Mouse (Mus musculus) kidney, embryonic 15.5 days (tissue): ENCODE measurements around the gene Gm2974. TPM values are rescaled to one million over a fixed set of nuclear protein-coding genes. Genes with fewer than 3 reads are reported as not detected.
"Not testable (repeated sequence)": the region's sequence is repeated elsewhere in the genome, so short reads cannot be mapped to it uniquely, and the experiment has no call there.

Experiments used
- ATAC-seq: fragments of 200-750 bp; cut with Nextera tagmentation; replicated peaks from 2 replicates; pipeline ENCODE4 v1.8.0; 2017; ENCODE audit warnings: moderate TSS enrichment; ENCODE audit not compliant: low FRiP score
- H3K27ac ChIP-seq: fragments of 300-500 bp; sonication (generic); 2 replicates; pipeline ENCODE4 v1.5.1; 2015; ENCODE audit warnings: mild to moderate bottlenecking, inconsistent platforms
- H3K27me3 ChIP-seq: fragments of 300-500 bp; sonication (generic); 2 replicates; pipeline ENCODE4 v1.6.1; 2015; ENCODE audit warnings: inconsistent platforms
- H3K36me3 ChIP-seq: fragments of 300-500 bp; sonication (generic); 2 replicates; pipeline ENCODE4 v1.6.1; 2015; ENCODE audit warnings: inconsistent platforms
- H3K4me1 ChIP-seq: fragments of 300-500 bp; sonication (generic); 2 replicates; pipeline ENCODE4 v1.6.1; 2015; ENCODE audit warnings: inconsistent platforms
- H3K4me2 ChIP-seq: fragments of 300-500 bp; sonication (generic); 2 replicates; pipeline ENCODE4 v1.6.1; 2015; ENCODE audit warnings: moderate library complexity, mild to moderate bottlenecking, inconsistent platforms
- H3K4me3 ChIP-seq: fragments of 300-500 bp; sonication (generic); replicated peaks from 2 replicates; pipeline ENCODE4 v1.5.1; 2015; ENCODE audit warnings: mild to moderate bottlenecking, inconsistent platforms
- H3K9ac ChIP-seq: fragments of 300-500 bp; sonication (generic); 2 replicates; pipeline ENCODE4 v1.6.1; 2015; ENCODE audit warnings: mild to moderate bottlenecking, inconsistent platforms
- H3K9me3 ChIP-seq: fragments of 300-500 bp; sonication (generic); replicated peaks from 2 replicates; pipeline ENCODE4 v1.6.1; 2016; ENCODE audit warnings: inconsistent platforms
- WGBS: fragments of 180-500 bp; shearing (Covaris S2); methylation state at CpG from one replicate; pipeline ENCODE4 v1.1.7; 2015; ENCODE audit warnings: mixed read lengths; 5-methylcytosine and 5-hydroxymethylcytosine counted together
- polyA plus RNA-seq: library from polyadenylated mRNA; unstranded; fragments of >200 nt; fragmentation: Nextera tagmentation; extraction: Ambion mirVana; gene quantifications from 2 replicates; pipeline ENCODE4 v1.2.1, GENCODE M21; 2015

Gm2974 gene
- 0.18 and 0.45 TPM in 2 replicates for polyA plus RNA-seq

GRCm38 (mm10) chr14:4182491-4183210 lies at the start of gene Gm2974:
TSS of gene Gm2974 (plus strand) at chr14:4182576.
- not testable (repeated sequence) for H3K4me1 ChIP-seq, H3K9me3 ChIP-seq, H3K36me3 ChIP-seq, H3K27ac ChIP-seq, ATAC-seq, H3K27me3 ChIP-seq
- Histone ChIP-seq H3K9ac (0 out of 2 replicates have a peak within 1 kb of the TSS, but pooled peaks have one; percentile 14), H3K4me3 (peak within 1 kb of the TSS; percentile 32), H3K4me2 (peak within 1 kb of the TSS; percentile 61)
- 14% methylated on average over 31 of the region's 59 CpGs for WGBS

GRCm38 (mm10) chr14:4141646-4142045 lies 40.7 kb upstream of the Gm2974 start:
- WGBS = 97% methylated on average over 4 of the region's 4 CpGs
- H3K9me3 ChIP-seq, H3K4me2 ChIP-seq, H3K36me3 ChIP-seq, ATAC-seq, H3K9ac ChIP-seq, H3K4me1 ChIP-seq, H3K27ac ChIP-seq, H3K4me3 ChIP-seq, H3K27me3 ChIP-seq: not testable (repeated sequence)

- not testable (repeated sequence) for H3K27me3 ChIP-seq
Measured at GRCm38 (mm10) chr14:4164730-4165129, 17.6 kb upstream of the Gm2974 start, which contains the start of gene Gm3127. TSS of gene Gm3127 (plus strand) at chr14:4165030.

GRCm38 (mm10) chr14:4182030-4182429 lies 346 bp upstream of the Gm2974 start:
- H3K36me3 ChIP-seq, H3K4me1 ChIP-seq, H3K9me3 ChIP-seq, H3K9ac ChIP-seq, H3K27me3 ChIP-seq, ATAC-seq, H3K27ac ChIP-seq: not testable (repeated sequence)
- Histone ChIP-seq H3K4me3 (peak overlapping the region; percentile 32), H3K4me2 (peak overlapping the region; percentile 61)
- WGBS = 4% methylated on average over 13 of the region's 14 CpGs

More at GRCm38 (mm10) chr14:4164730-4165129, 17.6 kb upstream of the Gm2974 start, which contains the start of gene Gm3127:
- not testable (repeated sequence) for H3K4me2 ChIP-seq, H3K9me3 ChIP-seq, H3K4me3 ChIP-seq, H3K27ac ChIP-seq, ATAC-seq, H3K36me3 ChIP-seq, H3K4me1 ChIP-seq, H3K9ac ChIP-seq
- WGBS = 50% methylated on average over 1 of the region's 2 CpGs

- H3K27ac ChIP-seq, H3K27me3 ChIP-seq, H3K36me3 ChIP-seq, ATAC-seq, H3K4me2 ChIP-seq, H3K4me3 ChIP-seq, H3K9me3 ChIP-seq, H3K9ac ChIP-seq, H3K4me1 ChIP-seq: not testable (repeated sequence)
- WGBS = 35% methylated on average over 6 of the region's 10 CpGs
Measured at GRCm38 (mm10) chr14:4183375-4183774, 999 bp downstream of the Gm2974 start.

- H3K36me3 ChIP-seq, H3K9ac ChIP-seq, H3K4me3 ChIP-seq, H3K27me3 ChIP-seq, ATAC-seq, H3K27ac ChIP-seq, H3K4me1 ChIP-seq, H3K9me3 ChIP-seq, H3K4me2 ChIP-seq: not testable (repeated sequence)
- no CpG with 5 or more reads among the region's 2 CpGs for WGBS
Measured at GRCm38 (mm10) chr14:4249331-4249730, 67.0 kb downstream of the Gm2974 start, which contains the start of gene Gm3138. TSS of gene Gm3138 (plus strand) at chr14:4249631.

Other genes with a start within 250 kb of the Gm2974 start
- gene Gm3095, start 219.0 kb upstream of the Gm2974 start, polyA plus RNA-seq = not detected in 2 replicates
- not detected in 2 replicates for gene Gm3099, start 184.2 kb upstream of the Gm2974 start, polyA plus RNA-seq
- gene Gm5796, start 158.6 kb upstream of the Gm2974 start, polyA plus RNA-seq = not detected in 2 replicates
- gene Gm3115, start 98.5 kb upstream of the Gm2974 start, polyA plus RNA-seq = not detected in 2 replicates
- not detected in 2 replicates for gene Gm8108, start 72.0 kb upstream of the Gm2974 start, polyA plus RNA-seq
- not detected in 2 replicates for gene Gm3127, start 17.5 kb upstream of the Gm2974 start, polyA plus RNA-seq
- not detected in 2 replicates for gene Gm3138, start 67.1 kb downstream of the Gm2974 start, polyA plus RNA-seq
- not detected in 2 replicates for gene Gm3149, start 134.7 kb downstream of the Gm2974 start, polyA plus RNA-seq
- gene 2610042L04Rik, start 152.2 kb downstream of the Gm2974 start, polyA plus RNA-seq = 0.10 TPM in 1 of 2 replicates, not detected in the other
- gene Gm3159, start 214.9 kb downstream of the Gm2974 start, polyA plus RNA-seq = not detected in 2 replicates
- 0.17 and 0.19 TPM in 2 replicates for gene Gm3164, start 232.9 kb downstream of the Gm2974 start, polyA plus RNA-seq
- not detected in 2 replicates for gene Gm3173, start 248.4 kb downstream of the Gm2974 start, polyA plus RNA-seq